Mouse (Mus musculus) spleen, adult 2 months (tissue): ENCODE data around the gene Mms19. TPM values are rescaled to one million over a fixed set of nuclear protein-coding genes. Genes with fewer than 3 reads are reported as not detected.
"Not testable (repeated sequence)": the region's sequence is repeated elsewhere in the genome, so short reads cannot be mapped to it uniquely, and the experiment has no call there.

Experiments used
- DNase-seq, 2 experiments: peaks; one replicate each; pipeline versions ENCODE4 v3.0.0 to v3.0.0-alpha.2; 2012 to 2021; ENCODE audit warnings: low spot score in 2 of 2, low read depth in 1 of 2
- H3K27ac ChIP-seq: fragments of 200-500 bp; 2 replicates; pipeline ENCODE4 v1.5.1; 2012; ENCODE audit warnings: low read length, inconsistent platforms; ENCODE audit not compliant: insufficient read depth
- H3K27me3 ChIP-seq: fragments of 200-500 bp; 2 replicates; pipeline ENCODE4 v1.6.1; 2012; ENCODE audit warnings: mild to moderate bottlenecking, moderate library complexity, low read length, inconsistent platforms; ENCODE audit not compliant: control insufficient read depth, insufficient read depth
- H3K36me3 ChIP-seq: fragments of 200-500 bp; 2 replicates; pipeline ENCODE4 v1.6.1; 2012; ENCODE audit warnings: mild to moderate bottlenecking, low read length, inconsistent platforms; ENCODE audit not compliant: control insufficient read depth, insufficient read depth
- H3K4me1 ChIP-seq: fragments of 200-500 bp; 2 replicates; pipeline ENCODE4 v1.6.1; 2011; ENCODE audit warnings: inconsistent platforms; ENCODE audit not compliant: control insufficient read depth, insufficient read depth, insufficient read length
- H3K4me3 ChIP-seq: fragments of 200-500 bp; 2 replicates; pipeline ENCODE4 v1.5.1; 2011; ENCODE audit warnings: mild to moderate bottlenecking, inconsistent platforms; ENCODE audit not compliant: insufficient read depth, insufficient read length; ENCODE audit errors: extremely low read depth
- CTCF ChIP-seq: fragments of 200-500 bp; IDR thresholded peaks from 2 replicates; pipeline ENCODE4 v1.5.1; 2011; ENCODE audit warnings: mild to moderate bottlenecking, inconsistent platforms; ENCODE audit not compliant: insufficient read depth, insufficient read length, insufficient replicate concordance; ENCODE audit errors: extremely low read depth
- POLR2A ChIP-seq: fragments of 200-500 bp; IDR thresholded peaks from 2 replicates; pipeline ENCODE4 v1.6.1; 2011; ENCODE audit warnings: low read depth, low read length, inconsistent platforms
- WGBS: fragments of 180-500 bp; shearing (Covaris S2); methylation state at CpG from one replicate; pipeline ENCODE4 v1.1.7; 2018; 5-methylcytosine and 5-hydroxymethylcytosine counted together
- polyA plus RNA-seq: library from polyadenylated mRNA; depleted of rRNA; stranded (reverse); fragments of >200 nt; gene quantifications from 2 replicates; pipeline ENCODE4 v1.2.3, GENCODE M21; 2012

Gene Mms19
- polyA plus RNA-seq, 1 experiment: 64.6 TPM

- peaks cover 2% of the 10 kb centered on the region; the same call in 1 of the 2 replicates for H3K4me1 ChIP-seq
- H3K4me3 ChIP-seq: no peak overlapping the region
- TF ChIP-seq POLR2A: no peak
- no peak for TF ChIP-seq CTCF
- DNase-seq: no peak
- no peak overlapping the region for H3K27ac ChIP-seq
- whole genome bisulfite sequencing: 69% methylated on average over 4 of the region's 4 CpGs
- H3K36me3 ChIP-seq: peaks cover 15% of the 10 kb centered on the region
- no peaks in the 10 kb centered on the region for H3K27me3 ChIP-seq
These were observed 64.1 kb downstream of the Mms19 start for GRCm38 (mm10) chr19:41916853-41917252.

DNA sequence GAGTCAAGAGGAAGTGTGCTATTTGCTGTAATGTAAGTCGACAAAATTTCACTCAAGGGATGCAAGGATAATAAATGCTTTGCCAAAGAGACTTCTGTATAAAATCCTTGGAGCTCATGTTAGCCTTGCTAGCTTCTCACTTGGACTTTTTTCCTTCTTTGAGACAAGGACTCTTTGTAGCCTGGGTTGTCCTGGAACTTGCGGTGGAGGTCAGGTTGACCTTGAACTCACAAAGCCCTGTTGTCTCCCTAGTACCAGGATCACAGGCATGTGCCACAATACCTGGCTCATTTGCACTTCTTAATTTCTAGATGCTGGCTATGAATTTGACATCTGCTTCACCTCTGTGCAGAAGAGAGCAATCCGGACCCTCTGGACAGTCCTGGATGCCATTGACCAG is 65.7 kb downstream of the Mms19 start:
- no peak for DNase-seq
- Histone ChIP-seq H3K4me3 (no peak overlapping the region), H3K4me1 (peaks cover 2% of the 10 kb centered on the region; the same call in 1 of the 2 replicates), H3K27me3 (no peaks in the 10 kb centered on the region), H3K27ac (no peak overlapping the region), H3K36me3 (peaks cover 15% of the 10 kb centered on the region)
- WGBS: 86% methylated on average over 3 of the region's 3 CpGs
- no peak for TF ChIP-seq CTCF
- TF ChIP-seq POLR2A: no peak

DNA sequence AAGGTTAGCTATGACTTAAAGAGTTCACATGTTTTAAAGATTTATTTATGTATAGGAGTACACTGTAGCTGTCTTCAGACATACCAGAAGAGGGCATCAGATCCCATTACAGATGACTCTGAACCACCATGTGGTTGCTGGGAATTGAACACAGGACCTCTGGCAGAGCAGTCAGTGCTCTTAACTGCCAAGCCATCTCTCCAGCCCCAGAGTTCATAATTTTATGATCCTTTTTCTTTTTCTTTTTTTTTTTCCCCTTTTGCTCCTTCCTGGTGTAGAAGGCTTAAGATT is 66.4 kb downstream of the Mms19 start:
- H3K36me3 ChIP-seq: peaks cover 15% of the 10 kb centered on the region
- not testable (repeated sequence) for DNase-seq, H3K27ac ChIP-seq, H3K4me1 ChIP-seq, H3K4me3 ChIP-seq, H3K27me3 ChIP-seq

DNA sequence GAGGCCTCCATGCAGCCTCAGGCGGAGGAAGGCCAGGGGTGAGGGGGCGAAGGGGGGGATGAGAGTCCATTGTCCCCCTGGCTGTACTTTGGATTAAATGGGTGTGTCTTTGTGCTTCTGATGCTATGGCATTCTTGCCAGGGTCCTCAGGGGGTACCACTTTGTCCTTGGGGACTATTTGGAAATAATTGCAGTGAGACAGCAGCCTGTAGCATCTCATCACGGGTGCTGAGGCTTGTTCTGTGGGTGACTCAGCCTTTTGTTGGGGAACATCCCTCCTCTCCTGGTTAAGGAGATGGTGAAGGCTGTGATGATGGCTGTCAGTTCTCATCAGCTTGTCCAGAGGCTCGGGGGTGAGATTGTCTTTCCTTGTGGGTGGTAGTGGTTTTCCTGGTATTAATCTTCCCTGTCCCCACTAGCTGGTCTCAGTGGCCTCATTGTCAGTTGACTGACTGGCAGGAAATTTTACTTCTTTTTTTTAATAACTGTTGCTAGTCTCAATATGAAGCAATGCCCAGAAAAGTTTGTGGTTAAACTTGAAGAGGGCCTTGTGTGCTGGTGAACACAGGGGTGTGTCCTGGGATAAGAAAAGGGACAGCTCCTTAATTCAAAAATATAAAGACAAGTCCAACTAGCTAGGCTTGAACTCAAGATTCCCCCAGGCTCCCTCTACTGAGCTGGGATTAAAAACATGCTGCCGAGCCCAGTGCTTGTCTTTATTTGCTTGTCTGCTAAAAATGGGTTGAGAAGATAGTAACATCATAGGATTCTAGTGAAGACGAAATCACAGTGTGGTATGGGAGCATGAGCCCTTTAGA is 67.0 kb downstream of the Mms19 start:
- WGBS: 56% methylated on average over 6 of the region's 6 CpGs
- no peak for DNase-seq
- peaks cover 2% of the 10 kb centered on the region; the same call in 1 of the 2 replicates for H3K4me1 ChIP-seq
- H3K27ac ChIP-seq: no peak overlapping the region; the same call in 1 of the 2 replicates
- no peak for TF ChIP-seq CTCF
- TF ChIP-seq POLR2A: no peak
- H3K4me3 ChIP-seq: no peak overlapping the region
- no peaks in the 10 kb centered on the region for H3K27me3 ChIP-seq
- H3K36me3 ChIP-seq: peaks cover 14% of the 10 kb centered on the region

GRCm38 (mm10) chr19:41912121-41913080 is 68.6 kb downstream of the Mms19 start:
- H3K4me3 ChIP-seq: peak overlapping the region; percentile 70
- H3K27ac ChIP-seq: peak overlapping the region; percentile 74
- peaks cover 2% of the 10 kb centered on the region; the same call in 1 of the 2 replicates for H3K4me1 ChIP-seq
- H3K27me3 ChIP-seq: no peaks in the 10 kb centered on the region
- TF ChIP-seq CTCF (no peak), POLR2A (no peak)
- 1% methylated on average over 53 of the region's 53 CpGs for WGBS
- H3K36me3 ChIP-seq: peaks cover 11% of the 10 kb centered on the region
- peak in 1 of 2 experiments; percentile 42 for DNase-seq

DNA sequence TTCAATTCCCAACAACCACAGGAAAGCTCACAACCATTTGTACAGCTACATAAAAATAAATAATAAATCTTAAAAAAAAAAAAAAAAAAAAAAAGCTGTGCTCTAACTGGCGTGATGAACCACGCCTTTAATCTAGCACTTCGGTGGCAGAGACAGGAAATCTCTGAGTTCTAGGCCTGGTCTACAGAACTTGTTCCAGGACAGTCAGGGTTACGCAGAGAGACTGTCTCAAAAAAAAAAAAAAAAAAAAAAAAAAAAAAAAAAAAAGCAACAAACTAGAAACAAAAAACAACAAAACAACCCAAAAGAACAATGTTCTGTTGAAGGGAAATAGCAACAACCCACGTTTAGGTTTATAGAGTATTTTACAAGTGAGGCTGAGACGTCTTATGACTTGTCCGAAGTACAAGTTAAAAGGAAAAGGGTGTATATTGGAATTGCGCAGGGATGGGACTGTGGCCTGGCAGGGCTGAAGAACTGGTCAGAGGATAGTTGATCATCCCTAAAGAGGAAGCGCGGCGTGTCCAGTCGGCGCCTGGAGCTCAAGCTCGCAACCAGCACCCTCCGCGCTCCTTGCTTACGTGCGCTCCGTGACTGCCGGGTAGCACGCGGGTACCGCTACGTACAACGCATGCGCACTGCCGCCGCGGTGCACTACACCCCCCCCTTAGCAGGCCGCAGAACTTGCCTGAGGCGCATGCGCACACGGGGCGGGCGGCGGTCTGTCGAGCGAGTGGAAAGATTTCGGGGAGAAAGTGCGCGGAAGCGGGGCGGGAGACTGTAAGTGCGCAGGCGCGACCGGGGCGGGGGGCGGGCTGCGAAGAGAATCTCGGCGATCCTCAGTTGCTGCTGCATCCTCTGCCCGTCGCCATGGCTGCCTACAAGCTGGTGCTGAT is 69.5 kb downstream of the Mms19 start, which contains the start of gene Pgam1:
Pgam1 (plus strand) TSS at position 746 of the 896 bp plus-strand sequence.
- Histone ChIP-seq H3K4me3 (peak within 1 kb of the TSS; percentile 70), H3K4me1 (peaks cover 2% of the 10 kb centered on the region; the same call in 1 of the 2 replicates), H3K27ac (peak within 1 kb of the TSS; percentile 82), H3K27me3 (no peaks in the 10 kb centered on the region), H3K36me3 (peaks cover 5% of the 10 kb centered on the region)
- TF ChIP-seq CTCF (no peak), POLR2A (peak; percentile 84)
- 3% methylated on average over 54 of the region's 54 CpGs for WGBS
- DNase-seq: peak; percentile 94 to 97
